Mouse (Mus musculus): Measurements from ENCODE around the gene Ttll8. TPM values are rescaled to one million over a fixed set of nuclear protein-coding genes. Genes with fewer than 3 reads are reported as not detected.

Ttll8 gene
- total RNA-seq, 2 experiments from 2014 or later, result not detected

- no peak for DNase-seq
Observed at GRCm38 (mm10) chr15:88881253-88882044, 72.8 kb downstream of the Ttll8 start.

DNA sequence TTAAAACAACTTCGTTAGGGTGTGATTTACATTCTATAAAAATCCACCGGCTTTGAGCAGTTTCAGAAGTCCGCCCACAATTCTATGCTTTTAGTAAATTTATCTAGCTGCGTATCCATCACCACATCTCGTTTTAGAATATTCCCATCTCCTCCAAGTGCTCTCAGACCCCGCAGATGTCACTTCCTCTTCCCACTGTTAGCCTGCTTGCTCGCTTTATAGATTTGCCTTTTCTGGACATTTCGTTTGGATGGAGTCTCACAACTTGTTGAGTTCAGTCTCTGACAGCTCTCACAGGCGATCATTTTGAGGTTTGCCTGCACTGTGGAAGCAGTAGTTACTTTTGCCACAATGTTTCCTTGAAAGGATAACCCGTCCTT, 77.2 kb downstream of the Ttll8 start:
- DNase-seq, result no peak

GRCm38 (mm10) chr15:88876155-88877020, 77.8 kb downstream of the Ttll8 start:
- peak; percentile 94 for DNase-seq

- DNase-seq, result no peak
Observed at GRCm38 (mm10) chr15:88875625-88876081, 78.6 kb downstream of the Ttll8 start.

DNA sequence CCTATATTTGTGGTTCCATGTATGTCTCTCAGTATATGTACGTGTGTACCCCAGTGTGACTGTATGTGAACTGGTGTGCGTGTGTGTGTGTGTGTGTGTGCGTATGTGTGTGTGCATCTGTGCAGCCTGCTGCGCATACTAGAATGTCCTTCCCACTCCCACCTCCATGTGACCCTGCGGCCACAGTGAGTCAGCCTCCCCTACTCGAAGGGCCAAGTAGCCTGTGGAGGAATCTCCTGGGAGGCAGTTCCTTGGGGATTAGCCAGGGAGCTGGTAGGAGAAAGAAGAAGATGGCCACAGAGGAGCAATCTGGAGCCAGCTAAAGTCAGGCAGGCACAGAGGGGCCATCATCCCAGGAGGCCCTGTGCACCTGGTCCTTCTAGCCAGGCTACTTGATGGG, 79.7 kb downstream of the Ttll8 start:
- no peak for DNase-seq

DNA sequence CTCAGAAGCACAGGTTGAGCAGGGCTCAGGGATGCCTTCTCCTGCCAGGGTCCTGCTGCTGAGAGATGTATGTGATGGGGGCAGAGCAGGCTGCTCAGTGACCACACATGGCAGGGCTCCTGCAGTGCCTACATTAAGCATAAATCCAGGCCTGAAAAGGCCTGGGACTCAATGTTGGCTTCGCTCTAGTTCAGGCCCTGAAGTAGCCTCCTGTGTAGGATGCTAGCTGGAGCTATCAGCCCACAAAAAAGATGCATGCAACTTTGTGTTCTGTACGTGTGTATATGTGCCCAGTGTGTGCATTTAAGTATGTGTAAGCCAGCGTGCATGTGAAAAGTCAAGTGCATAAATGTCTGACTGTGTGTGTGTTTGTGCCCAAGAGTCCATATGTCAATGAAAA, 80.2 kb downstream of the Ttll8 start:
- DNase-seq, result no peak

GRCm38 (mm10) chr15:88870418-88871185, 83.6 kb downstream of the Ttll8 start:
- no peak for DNase-seq

GRCm38 (mm10) chr15:88868024-88868742, 86.0 kb downstream of the Ttll8 start:
- no peak for DNase-seq

DNA sequence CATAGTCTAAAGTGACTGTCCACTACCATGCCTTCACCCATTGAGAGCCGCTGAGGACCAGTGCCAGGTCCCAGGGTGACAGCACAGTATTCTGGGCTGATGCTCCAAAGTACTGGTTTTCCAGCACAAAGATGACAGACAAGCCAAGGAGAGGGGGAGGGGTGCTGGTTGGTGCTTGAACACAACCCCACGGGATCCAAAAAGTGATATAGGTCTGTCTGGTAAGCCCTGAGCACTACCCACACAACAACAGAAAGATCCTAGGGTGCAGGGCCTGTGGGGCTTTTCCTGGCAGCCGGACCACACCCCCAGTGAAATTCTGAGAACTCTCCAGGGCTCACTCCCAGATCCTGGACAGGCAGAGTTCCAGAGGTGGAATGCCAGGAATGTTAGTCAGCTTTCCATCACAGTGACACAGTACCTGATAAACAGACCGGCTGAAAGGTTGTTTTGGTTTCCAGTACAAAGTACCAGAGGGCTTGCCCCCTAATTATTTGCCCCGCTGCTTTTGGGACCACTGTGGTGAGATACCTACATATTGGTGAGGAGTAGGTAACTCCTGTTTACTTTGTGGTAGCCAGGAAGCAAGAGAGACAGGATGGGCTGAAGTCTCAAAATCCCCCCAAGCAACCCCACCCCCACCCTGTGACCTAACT, 86.7 kb downstream of the Ttll8 start:
- DNase-seq, result no peak

DNA sequence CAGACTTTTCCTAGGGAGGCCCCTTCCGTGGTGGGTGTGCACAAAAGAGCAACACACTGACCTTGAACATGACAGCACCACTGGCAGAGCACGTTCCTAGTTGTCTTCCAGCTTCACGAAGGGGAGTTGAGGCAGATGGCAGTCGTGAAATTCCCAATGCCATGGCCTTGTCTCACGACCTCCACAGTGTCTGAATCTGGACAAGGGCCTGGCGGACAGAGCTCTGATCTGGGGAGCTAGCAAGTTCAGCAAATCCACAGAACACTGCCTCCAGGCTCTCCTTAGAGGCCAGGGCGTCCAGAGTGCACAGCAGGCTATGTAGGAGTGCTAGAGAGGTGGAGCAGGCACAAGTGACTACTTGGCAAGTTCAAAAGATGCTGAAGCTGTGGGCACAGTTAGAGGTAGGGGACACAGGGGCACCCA, 87.3 kb downstream of the Ttll8 start:
- no peak for DNase-seq

DNA sequence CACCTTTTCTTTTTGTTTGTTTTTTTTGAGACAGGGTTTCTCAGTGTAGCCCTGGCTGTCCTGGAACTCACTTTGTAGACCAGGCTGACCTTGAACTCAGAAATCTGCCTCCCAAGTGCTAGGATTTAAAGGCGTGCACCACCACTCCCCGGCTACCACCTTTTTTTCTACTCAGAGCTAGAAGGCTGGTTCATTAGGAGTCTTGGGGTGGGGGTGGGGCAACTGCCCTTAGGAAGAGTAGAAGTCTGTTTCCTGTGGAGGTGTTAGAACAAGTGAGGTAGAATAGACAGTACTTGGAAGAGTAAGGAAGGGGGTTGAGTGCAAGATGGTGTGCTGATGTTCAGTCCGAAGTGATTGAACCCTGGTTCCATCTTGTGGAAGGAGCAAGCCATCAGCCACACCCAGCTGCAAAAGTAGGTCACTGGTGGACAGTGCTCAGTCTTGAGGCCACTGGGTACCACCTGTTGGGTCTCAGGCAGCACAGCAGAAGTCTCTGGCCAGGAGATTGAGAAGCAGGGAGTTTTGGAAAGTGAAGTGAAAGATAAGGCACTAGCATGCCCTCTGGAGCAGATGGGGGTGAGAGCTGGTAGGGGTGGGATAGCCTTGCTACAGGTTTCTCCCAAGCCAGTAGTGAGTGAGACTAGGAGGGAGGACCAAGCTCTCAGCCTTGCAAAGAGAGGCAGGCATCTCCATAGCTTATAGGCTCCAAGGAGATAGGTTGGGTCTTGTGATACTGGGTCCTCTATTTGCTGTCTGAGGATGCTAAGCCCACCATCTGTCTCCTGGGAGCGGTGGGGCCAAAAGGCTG, 88.1 kb downstream of the Ttll8 start:
- DNase-seq, result no peak

- no peak for DNase-seq
Observed at GRCm38 (mm10) chr15:88865061-88865460, 89.2 kb downstream of the Ttll8 start.

DNA sequence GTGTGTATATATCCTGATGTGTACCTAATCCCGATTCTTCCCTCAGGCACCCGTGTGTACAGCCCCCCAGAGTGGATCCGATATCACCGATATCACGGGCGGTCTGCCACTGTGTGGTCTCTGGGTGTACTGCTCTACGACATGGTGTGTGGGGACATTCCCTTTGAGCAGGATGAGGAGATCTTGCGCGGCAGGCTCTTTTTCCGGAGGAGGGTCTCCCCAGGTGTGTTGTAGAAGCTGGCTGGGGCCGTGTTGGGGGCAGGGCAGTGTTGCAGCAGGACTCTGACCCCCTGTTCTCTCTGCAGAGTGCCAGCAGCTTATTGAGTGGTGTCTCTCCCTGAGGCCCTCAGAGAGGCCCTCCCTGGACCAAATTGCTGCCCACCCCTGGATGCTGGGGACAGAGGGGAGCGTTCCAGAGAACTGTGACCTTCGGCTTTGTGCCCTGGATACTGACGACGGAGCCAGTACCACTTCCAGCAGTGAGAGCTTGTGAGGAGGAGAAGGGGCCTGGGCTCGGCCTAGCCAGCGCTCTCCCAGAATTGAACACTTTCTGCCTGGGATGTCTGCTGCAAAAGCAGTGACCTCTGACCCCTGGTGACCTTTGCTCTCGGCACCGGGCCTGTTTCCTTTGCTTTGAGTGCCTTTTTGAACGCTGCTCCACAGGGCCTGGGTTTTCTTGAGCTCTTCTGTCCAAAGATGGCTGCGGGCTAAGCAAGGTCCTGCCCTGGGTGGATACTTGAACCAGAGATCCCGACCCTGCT, 89.8 kb downstream of the Ttll8 start:
- DNase-seq, result no peak

- peak; percentile 80 for DNase-seq
Observed at GRCm38 (mm10) chr15:88863695-88864231, 90.5 kb downstream of the Ttll8 start.

DNA sequence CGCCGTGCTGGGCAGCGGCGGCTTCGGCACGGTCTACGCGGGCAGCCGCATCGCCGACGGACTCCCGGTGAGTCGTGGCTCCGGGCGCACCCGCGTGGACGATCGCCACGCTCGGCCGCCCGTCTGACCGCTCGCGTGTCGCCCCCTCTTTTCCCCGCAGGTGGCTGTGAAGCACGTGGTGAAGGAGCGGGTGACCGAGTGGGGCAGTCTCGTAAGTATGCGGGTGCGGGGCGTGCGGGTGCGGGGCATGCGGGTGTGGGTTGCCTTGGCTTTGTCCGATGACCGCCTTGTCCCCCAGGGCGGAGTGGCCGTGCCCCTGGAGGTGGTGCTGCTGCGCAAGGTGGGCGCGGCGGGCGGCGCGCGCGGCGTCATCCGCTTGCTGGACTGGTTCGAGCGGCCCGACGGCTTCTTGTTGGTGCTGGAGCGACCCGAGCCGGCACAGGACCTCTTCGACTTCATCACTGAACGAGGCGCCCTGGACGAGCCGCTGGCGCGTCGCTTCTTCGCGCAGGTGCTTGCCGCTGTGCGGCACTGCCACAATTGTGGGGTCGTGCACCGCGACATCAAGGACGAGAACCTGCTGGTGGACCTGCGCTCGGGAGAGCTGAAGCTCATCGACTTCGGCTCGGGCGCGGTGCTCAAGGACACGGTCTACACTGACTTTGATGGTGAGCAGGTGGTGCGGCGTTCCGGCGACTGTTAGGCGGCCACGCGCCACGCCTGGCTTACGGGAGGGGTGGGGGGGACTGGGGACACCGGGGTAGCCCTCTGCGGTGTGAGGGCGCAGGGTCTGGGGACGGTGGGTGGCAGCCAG, 91.1 kb downstream of the Ttll8 start:
- DNase-seq, result peak; percentile 58

DNA sequence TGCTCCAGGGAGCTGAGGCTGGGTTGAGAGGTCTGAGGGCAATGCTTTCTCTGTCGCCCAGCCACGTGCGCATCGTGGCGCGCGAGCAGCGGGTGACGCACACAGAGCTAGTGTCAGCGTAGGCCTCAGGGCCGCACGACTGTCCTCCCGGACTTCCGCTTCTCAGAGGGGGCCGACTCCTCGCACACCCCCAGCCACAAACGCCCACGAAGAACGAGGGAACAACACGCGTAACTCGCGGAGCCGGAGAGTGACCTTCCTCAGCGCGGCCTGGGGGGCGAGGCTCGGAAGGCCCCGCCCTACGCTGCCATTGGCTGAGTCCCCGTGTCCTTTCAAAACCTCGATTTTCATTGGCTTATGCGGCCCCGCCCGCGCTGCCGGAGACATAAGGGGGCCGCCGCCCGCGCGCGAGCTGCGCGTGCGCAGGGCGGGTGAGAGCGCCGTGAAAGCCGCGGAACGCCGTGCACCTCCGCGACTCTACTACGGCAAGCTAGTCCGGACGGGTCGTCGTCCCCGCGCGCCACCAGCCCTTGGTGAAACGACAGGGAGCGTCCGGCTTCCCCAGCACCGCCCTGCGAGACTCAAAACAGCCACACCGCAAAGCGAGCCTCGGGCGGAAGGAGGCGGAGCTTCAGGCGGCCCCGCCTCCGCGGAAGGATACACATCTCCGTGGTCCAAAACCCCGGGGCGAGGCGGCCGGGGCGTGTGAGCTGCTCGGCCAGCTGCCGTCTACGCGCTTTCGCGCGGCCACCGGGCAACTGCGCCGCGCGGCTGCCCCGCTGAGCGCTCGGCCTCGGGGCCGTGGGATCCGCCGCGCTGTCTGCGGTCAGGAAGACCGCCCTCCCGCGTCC, 92.2 kb downstream of the Ttll8 start, which contains the start of gene Pim3:
TSS of gene Pim3 (plus strand) at position 415 of the 851 bp plus-strand sequence.
- DNase-seq, result peak; percentile 95

GRCm38 (mm10) chr15:88860781-88861180, 93.4 kb downstream of the Ttll8 start:
- DNase-seq, result no peak

All from gastrocnemius, postnatal 10 days (tissue).